Mouse (Mus musculus) T-helper 1 cell (primary cell): ENCODE results near the gene Usp16.
"Not testable (repeated sequence)": the region's sequence is repeated elsewhere in the genome, so short reads cannot be mapped to it uniquely, and the experiment has no call there.

ENCODE experiments used
- in situ Hi-C: fragments of 300-600 bp; cut with MboI, MseI; formaldehyde crosslinking; loops from one replicate; pipeline ENCODE4 v1.15.1; 2025; ENCODE audit warnings: high pct_unique_total_duplicates

Gene Usp16

GRCm38 (mm10) chr16:87484367-87484766, 29.9 kb downstream of the Usp16 start:
- in situ Hi-C loops = no loop called here

DNA sequence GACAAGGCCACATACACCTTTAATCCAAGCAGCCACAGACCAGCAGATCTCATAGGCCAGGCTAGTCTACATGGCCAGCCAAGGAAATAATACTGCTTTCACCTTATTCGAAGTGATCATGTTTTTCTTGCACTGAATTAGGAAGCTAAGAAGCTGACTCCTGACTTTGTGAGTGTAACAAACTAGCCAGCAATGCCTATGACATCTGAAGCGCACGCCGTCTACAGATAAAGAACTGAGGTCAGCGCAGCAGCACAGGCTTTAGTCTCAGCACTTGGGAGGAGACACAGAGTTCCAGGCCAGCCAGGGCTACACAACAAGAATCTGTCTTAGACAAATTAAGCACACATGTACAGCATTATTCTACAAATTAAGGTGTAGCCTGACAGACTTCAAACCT, 32.2 kb downstream of the Usp16 start:
- in situ Hi-C loops = no loop called here

DNA sequence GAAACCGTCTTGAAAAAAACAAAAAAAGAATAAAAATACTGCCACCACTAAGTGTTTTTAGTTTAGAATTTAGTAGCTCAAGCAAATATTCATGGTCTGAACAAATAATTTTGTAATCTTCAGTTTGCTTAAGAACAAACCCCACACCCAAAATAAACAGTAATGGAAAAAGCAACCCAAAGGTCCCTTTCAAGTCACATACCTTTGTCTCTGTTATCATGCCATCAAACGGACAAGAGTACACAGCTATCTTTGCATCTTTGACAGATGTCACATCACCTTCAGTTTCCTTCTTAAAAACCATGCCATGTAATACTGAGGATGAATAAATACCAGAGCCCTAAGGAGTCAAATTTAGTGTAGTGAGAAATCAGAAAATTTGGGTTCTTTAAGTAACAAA, 34.1 kb downstream of the Usp16 start:
- in situ Hi-C loops = no loop called here

DNA sequence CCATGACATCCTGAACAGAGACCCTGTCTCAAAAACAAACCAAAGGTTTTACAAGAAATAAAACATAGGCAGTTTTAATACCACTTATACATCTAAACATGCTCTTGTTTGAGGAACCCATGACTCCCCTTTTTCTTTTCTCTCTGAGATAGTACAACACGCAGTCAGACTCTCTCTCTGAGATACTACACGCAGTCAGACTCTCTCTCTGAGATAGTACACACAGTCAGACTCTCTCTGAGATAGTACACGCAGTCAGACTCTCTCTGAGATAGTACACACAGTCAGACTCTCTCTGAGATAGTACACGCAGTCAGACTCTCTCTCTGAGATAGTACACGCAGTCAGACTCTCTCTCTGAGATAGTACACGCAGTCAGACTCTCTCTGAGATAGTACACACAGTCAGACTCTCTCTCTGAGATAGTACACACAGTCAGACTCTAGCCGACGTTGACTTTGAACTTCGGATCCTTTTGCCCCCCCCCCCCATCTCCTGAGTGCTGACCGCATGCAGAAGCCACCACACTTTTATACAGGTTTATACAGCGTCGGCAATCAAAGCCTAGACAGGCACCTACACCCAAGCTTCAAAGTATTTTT, 37.8 kb downstream of the Usp16 start:
- in situ Hi-C loops = not testable (repeated sequence)

- in situ Hi-C loops = no loop called here
Observed at GRCm38 (mm10) chr16:87494955-87495655, 40.6 kb downstream of the Usp16 start.

GRCm38 (mm10) chr16:87495716-87496447, 41.4 kb downstream of the Usp16 start, which contains the start of gene Cct8:
Cct8 (minus strand) TSS chr16:87495873.
- in situ Hi-C loops = no loop called here

DNA sequence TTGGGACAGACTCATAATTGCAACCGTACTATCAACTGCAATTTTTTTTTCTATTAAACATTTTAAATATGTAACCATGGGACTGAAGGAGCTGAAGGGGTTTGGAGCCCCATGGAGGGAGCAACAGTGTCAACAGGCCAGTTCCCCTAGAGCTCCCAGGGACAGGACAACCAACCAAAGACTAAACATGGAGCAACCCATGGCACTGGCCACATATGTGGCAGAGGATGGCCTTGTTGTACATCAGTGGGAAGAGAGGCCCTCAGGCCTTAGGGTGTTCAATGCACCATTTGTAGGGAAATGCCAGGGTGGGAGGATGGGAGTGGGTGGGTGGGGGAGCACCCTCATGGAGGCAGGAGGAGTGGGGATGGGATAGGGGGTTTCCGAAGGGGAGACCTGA, 42.2 kb downstream of the Usp16 start:
- in situ Hi-C loops = no loop called here

DNA sequence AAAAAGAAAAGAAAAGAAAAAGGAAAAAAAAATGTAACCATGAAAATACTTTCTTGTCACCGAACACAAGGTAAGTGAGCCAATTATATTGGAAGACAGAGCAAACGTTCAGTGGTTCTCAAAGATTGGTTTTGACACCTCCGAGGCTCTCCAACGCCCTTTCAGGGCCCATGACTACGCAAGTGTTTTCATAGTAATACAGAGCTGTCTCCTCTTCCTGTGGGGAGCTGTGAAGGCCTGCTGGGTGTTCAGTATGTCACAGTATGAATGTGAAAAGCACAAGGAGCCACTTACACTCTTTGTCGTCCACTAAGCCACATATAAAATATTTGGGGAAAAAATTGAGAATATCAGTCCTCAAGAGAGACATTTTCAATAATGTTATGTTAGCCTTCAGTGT, 42.7 kb downstream of the Usp16 start:
- in situ Hi-C loops = no loop called here

DNA sequence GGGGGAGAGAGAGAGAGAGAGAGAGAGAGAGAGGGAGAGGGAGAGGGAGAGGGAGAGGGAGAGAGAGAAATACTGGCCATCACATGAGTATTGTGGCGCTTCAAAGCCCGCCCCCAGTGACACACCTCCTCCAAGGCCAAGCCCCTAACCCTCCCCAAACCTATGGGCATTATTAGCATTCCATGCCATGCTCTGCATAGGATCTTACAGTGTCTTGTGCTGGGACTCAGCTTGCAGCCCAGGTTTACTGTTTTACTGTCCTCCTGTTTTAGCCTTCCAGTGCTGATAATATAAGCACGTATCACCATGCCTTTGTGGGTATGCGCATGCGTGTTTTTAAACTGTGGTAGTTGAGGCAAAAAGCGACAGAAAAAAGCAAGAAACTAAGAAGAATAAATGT, 45.1 kb downstream of the Usp16 start:
- in situ Hi-C loops = no loop called here

GRCm38 (mm10) chr16:87501304-87502078, 47.0 kb downstream of the Usp16 start:
- in situ Hi-C loops = loop anchor here (5.0 to 25.0 kb wide), 2 partner anchors 251 to 711 kb away; no protein-coding TSS in a partner anchor

GRCm38 (mm10) chr16:87511706-87512105, 57.2 kb downstream of the Usp16 start:
- in situ Hi-C loops = loop anchor here (5.0 to 25.0 kb wide), 2 partner anchors 66 to 701 kb away; no protein-coding TSS in a partner anchor

DNA sequence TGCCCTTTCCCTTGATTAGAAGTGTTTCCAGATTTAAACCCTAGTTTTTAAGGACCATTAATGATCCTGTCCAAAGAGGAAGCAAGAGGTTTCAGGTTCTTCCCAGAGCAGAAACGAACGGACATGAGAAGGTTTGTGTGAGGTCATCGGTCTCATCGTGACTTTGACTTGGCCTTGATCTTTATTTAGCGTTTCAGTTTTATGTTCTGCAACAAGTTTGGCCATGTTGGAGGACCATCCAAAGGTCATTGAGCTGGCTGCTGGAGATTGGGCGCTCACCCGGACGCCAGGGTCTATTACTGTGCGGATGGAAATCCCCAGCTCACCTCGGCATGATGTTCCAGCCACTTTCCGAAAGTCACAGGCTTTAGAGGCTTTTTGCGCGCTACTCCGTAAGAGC, 57.8 kb downstream of the Usp16 start:
- in situ Hi-C loops = loop anchor here (5.0 to 25.0 kb wide), 2 partner anchors 65 to 700 kb away; no protein-coding TSS in a partner anchor

DNA sequence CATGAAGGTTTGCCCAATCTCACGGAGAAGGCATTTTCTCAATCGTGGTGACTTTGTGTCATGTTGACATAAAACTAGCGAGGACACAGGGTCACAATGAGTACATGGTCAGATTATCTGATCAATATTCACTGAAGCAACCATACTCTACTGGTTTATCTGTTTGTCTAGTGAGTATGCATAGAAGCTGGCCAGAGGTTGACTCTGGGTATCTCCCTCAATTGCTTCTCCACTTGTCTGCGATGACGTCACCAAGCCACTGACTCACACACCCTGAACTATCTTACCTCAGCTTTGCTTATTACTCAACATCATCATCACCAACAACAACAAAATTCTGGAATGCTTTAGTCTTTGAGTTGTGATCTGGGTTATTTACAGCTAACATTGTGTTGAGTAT, 69.7 kb downstream of the Usp16 start:
- in situ Hi-C loops = loop anchor here (25.0 kb wide), 1 partner anchor 688 kb away; no protein-coding TSS in a partner anchor

DNA sequence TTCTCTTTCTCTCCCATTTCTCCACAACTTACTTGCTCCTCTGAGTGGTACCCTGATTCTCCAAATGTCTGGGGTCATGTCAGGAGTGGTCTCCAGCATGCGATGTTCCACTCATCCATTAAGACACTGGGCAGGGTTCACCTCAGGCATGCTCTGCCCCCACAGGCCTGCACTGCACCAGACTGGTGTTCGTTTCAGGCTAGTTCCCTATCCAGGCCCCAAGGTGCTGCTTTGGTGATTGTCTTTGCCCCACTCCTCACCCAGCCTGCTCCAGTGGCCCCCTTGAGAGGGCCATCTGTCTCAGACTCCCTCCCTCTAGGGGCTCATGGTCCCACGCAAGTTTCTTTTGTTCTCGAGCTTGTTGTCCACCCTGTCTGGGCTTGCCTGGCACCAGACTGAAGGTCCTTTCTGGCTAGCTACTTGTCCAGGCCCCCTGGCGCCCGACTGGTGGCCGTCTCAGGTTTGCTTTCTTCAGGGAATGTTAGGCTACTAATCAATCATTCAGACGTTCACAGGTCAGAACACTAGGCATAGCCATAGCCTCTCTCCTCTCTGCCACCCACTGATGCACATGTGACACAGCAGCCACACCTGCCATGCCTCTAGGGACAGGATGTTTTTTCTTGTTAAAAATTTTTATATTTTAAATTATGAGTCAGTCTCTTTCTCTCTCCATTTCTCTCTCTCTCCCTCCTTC, 73.2 kb downstream of the Usp16 start:
- in situ Hi-C loops = no loop called here

DNA sequence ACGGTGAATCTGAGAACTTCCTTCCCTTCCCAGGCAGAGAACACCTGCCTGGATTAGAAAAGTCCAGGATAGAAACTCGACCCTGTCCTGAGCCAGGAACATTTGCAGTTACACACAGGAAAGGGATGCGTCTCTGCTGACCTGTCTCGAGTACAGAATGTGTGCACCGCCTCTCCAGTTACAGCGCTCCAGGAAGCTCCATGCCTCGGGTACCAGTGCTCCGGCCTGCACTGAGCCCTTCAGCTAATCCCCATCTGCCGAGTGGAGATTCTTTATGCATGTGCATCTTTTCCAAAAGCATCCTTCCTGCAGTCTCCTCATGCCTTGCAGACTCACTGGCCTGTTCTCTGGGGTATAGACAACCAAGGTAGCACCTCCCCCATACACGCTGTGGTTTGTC, 74.3 kb downstream of the Usp16 start:
- in situ Hi-C loops = no loop called here
